Mouse (Mus musculus) left cerebral cortex, postnatal 10 days (tissue): ENCODE results near the gene Stat5b. TPM values are rescaled to one million over a fixed set of nuclear protein-coding genes. Genes with fewer than 3 reads are reported as not detected.
"Not testable (repeated sequence)": the region's sequence is repeated elsewhere in the genome, so short reads cannot be mapped to it uniquely, and the experiment has no call there.

Experiments
- DNase-seq, 2 experiments: peaks; one replicate each; pipeline ENCODE4 v3.0.0; 2021 to 2022; ENCODE audit warnings: low spot score in 2 of 2, mixed read lengths in 1 of 2; ENCODE audit errors: extremely low spot score in 1 of 2
- intact Hi-C: fragments of 180-260 bp; cut with DNase I; formaldehyde crosslinking; loops from one replicate; pipeline ENCODE4 v1.15.1; 2025
- total RNA-seq, 2 experiments: library from RNA; stranded (reverse); gene quantifications; 2 replicates each; pipeline ENCODE4 v1.2.3; 2021

Stat5b gene
- total RNA-seq, 2 experiments from 2014 or later, result 12.4 to 13.4 TPM

DNA sequence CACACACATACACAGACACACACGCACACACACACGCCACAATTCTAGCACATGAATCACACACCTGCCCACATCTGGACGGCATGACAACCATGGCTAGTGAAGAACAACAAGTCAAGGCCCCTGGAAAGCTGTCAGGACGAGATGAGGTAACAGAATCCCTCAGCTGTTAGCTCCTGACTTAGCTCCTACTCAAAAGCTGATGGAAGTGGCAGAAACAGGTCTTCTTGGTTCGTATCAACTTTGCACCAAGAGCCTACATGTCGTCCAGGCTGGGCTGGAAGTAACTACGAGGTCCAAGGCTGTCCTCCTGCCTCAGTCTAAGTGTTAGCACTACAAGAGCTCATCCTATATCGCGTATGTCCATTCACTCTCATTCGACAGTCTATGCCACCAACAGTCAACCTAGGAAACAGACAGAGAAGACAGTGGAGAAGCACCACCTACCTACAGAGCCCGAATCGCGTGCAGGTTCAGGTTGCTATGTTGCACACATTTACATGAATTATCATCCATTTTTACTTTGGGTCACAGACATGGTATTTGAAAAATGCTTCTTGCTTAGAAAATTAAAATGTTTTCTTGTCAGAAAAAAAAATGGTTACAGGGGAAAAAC, 28.8 kb downstream of the Stat5b start:
- DNase-seq, result no peak
- intact Hi-C loops, result no loop called here

DNA sequence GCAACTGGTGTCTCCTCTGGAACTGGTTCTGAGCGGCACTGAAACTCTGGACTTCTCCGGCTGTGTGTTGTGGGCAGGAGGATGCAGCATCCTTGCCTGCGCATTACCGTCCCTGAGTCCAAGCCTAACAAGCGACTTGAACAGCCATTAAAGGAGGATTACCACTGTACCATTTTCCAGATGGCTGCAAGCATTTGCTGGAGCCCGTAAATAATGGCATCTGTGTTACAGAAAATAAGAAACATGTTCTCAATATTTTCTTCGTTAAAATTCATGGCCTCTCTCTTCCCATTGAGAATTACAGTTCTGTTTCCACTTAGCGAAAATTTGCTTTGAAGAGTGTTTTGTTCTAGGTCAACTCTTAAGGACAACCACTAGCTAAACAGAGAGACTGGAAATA, 30.5 kb downstream of the Stat5b start:
- intact Hi-C loops, result no loop called here
- DNase-seq, result no peak

DNA sequence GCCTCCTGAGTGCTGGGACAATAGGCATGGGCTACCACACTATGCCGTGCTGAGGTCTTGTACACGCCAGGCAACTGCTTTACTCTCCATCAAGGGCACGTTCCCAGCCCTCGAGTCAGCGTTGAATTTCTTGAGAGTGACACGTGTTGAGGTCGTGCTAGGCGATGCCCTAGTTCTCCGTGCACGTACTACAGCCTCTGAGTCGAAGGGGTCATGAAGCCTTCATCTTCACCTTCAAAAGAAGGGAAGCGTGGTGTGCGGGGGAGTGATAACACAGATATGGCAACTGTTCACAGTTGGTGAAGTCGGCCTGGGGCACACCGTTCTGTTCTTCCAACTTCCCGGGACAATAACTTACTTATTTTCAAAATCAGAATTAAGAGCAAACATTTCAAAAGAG, 30.9 kb downstream of the Stat5b start:
- intact Hi-C loops, result no loop called here
- DNase-seq, result no peak

DNA sequence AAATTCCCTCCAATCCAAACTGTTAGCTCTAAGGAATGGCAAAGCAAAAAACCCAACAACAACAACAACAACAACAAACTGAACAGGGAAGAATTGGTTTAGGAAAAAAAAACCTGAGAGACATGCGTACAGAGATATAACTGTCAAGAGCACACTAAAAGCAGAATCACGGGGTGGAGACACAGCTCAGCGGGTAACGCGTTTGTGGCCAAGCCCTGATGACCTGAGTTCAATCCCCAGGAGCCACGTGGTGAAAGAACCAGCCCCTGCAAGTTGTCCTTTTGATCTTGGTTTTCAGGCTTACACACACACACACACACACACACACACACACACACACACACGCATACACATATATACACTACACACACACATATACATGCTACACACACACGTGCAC, 31.5 kb downstream of the Stat5b start:
- DNase-seq, result no peak
- intact Hi-C loops, result no loop called here

DNA sequence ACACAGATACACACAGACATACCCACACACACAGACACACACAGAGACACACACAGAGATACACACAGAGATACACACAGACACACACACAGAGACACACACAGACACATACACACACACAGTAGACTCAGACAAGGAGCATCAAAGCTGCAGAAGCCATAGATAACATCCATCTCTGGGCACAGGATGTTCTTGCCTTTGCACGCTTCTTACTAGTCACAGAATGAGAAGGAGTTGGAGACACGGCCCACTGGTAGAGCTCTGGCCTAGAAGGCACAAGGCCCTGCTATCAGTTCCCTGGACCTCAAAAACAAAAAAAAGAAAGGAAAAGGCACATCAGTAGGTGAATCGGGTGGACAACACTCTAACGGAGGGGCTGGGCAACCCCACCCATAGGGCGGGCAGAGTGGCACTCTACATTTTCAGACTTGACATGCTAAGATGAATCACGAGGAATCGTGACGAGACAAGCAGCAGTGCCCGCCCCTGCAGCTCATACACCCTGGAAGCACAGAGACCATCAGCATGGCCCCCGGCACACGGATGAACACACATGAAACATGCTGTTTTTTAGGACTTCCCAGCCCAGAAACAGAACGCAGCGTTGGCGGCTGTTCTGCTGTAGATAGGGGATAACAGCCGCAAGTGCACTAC, 32.0 kb downstream of the Stat5b start:
- DNase-seq, result no peak
- intact Hi-C loops, result no loop called here

DNA sequence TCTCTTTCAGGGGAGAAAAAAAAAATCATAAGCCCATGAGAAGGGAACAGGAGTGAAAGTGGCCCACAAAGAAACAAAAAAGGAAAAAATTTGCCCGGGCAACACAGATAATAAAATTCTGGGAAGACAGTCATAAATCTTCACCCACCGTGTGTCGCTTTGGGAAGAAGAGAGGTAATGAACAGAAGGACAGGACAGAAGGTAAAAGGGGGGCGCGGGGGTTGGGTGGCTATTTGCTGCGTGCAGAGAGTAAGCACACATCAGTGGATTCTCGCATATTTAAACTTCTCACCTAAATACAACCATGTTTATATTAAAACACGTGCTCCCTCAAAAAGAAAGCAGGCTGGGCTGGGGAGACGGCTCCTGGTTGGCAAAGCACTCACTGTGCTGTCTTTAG, 33.2 kb downstream of the Stat5b start:
- no peak for DNase-seq
- intact Hi-C loops, result no loop called here

DNA sequence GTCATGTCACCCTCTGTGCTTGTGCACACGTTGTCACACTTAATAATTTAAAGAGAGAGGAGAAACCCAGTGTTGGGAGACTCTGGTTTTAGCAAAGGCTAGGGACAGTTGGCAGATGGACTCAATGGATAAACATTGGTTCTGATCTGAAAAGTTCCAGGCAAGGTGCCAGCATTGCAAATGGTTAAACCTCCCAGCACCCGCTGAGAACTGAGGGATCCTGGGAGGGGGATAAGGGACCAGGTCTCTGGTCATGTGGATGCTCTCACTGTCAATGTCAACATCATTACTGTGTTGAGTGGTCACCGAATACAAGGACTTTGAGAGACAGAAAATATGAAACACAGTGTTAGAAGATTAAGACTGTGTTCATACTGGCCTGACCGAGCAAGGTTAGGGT, 33.7 kb downstream of the Stat5b start:
- DNase-seq, result no peak
- intact Hi-C loops, result no loop called here

DNA sequence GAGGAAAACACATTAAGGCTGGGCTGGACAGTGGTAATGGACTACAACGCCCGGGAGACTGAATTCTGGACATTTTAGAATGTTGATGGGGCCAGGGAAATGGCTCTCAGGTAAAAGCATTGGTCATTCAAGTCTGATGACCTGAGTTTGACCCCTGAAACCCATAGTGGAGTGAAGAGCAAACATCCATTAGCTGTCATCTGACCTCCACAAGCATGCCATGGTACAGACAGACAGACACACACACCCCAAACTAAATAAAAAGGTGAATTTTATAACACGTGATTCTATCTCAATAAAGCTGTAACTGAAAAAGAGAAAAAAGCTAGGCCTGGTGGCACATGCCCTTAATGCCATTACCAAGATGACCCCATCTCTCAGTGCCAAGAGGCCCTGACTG, 34.2 kb downstream of the Stat5b start:
- intact Hi-C loops, result no loop called here
- DNase-seq, result no peak

DNA sequence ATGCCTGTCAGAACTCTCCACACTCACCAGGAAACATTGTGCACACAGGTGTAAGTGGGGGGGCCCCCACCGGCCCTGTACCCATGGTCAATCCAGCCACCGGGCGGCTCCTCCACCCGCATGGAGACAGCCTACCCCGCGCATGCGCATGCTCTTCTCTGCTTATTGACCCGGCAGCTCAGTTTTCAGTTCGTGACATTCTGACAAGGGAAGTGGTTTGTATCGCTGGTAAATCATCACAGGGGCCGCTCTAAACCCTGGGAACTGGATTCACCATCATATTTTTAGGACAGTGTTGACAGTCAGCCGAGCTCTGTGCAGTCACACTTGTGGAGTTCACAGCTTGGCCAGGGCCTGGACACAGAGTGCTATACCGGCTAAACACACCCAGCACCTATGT, 36.0 kb downstream of the Stat5b start:
- DNase-seq, result peak in 1 of 2 experiments; percentile 56
- intact Hi-C loops, result no loop called here

DNA sequence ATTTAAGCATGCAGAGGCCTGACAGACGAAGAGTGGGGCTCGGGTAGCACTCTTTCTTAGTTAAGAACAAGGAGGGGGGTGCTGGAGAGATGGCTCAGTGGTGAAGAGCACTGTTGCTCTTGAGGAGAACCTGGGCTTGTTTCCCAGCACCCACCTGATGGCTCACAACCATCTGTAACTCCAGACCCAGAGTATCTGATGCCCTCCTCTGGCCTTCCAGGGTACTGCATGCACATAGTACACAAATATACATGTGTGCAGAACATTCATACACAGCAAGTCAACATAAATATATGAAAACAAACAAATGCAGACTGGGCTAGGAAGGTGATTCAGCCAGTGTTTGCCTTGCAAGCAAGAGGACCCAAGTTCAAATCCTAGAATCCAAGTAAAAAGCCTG, 39.4 kb downstream of the Stat5b start:
- no peak for DNase-seq
- intact Hi-C loops, result no loop called here

DNA sequence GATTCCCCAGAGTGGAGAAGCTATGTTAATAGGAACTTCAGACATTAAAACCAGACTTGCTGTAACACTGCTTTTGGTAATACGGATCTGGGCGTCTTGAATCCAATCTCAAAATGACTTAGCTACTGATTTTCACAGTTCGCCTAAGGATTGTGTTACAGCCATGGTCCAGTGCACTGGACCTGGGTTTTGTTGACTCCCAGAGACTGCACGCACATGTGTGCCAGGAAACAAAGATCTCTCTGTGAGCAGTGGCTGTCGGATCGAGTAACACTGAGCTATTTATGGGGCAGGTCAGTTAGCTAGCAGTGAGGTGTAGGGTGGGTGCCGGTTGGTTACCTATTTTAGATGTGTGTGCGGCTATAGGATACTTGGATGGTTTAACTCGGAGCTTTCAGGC, 40.0 kb downstream of the Stat5b start:
- intact Hi-C loops, result no loop called here
- no peak for DNase-seq

DNA sequence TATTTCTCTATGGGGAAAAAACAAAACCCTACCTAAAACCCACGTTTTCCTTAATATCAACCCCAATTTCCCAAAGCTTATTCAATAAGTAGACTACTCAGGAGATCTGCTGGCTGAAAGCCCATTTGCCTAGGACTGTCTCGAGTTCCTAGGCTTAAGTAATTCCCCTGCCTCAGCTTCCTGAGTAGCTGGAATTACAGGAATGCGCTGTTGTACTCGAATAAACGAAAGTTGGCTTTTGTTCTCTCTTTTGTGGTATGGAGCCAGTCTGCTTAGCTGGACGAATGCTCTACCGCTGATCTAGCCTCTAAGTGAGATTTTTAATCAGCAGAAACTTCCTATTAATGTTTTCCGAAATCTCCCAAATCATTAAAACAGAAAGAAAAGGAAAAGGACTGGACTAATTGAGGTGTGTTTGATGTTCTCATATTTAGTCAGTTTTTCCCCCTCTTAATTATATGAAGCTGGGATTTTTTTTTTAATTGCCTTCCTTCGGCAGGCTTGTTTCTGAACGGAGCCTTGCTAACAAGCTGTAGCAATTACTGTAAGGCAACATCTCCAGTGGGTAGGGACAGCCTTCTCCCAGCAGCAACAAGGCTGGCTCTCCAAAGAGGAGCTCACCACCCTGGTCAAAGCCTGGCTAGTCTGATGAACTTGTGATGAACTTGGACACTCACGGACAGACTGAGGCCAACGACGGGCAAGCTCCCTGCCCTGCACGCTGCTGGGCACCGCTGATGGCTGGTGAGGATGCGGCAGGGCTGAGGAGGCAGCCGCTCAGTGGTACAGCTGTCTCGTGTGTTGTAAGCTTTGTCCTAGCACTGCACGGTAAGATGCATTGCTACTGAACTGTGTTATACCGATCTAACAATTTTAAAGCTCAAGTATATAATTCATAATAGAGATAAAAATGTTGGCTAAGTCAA, 43.9 kb downstream of the Stat5b start:
- no peak for DNase-seq
- intact Hi-C loops, result no loop called here

DNA sequence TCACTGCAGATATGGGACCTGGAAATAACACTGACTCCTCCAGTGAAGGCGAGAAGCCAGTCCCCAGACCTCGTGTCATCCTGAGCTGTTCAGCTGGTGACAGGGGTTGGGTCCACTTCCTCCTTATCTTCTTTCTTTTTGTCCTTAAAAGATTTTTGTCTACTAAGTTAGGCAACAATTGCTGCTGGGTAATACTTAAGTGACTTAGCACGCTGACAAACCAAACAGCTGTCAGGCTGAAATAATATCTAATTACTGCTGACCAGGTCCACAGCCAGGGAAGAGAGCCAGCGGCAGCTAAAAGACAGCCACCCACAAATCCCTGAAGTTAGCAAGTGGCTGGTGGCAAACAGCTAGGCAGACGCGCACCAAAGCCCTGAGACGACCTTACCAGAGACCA, 45.0 kb downstream of the Stat5b start:
- DNase-seq, result no peak

DNA sequence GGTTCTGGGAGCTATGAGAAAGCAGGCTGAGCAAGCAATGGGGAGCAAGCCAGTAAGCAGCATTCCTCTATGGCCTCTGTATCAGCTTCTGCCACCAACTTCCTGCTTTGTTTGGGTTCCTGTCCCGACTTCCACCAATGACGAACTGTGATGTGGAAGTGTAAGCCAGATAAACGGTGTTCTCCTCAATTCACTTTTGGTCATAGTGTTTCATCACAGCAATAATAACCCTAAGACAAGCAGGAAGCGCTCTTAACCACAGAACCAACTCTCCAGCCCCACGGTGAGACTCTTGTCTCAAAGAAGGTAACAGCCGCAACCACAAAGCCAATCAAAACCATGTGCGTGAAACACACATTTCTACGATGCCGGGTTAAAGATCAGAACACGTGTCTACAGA, 46.1 kb downstream of the Stat5b start:
- intact Hi-C loops, result no loop called here
- DNase-seq, result no peak

More for the DNA sequence above, 45.0 kb downstream of the Stat5b start:
- intact Hi-C loops, result no loop called here

DNA sequence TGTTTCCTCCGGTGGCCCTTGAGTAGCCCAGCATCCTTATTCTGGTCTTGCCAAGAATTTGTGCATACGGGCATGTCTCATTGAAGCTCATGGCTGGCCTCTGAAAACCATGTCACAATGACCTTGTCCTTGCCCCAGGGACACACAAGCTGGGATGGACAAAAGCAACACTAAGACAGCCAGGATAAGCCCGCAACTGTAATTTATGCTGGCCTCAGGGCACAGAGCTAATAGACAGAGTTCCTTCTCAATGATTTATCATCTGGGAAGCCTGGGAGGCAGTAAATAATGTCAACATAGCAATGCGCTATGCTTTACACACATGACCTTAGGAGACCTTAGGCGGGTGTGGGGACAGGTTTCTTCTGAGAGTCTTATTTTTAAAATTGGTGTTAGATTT, 51.1 kb downstream of the Stat5b start:
- intact Hi-C loops, result no loop called here
- DNase-seq, result no peak

DNA sequence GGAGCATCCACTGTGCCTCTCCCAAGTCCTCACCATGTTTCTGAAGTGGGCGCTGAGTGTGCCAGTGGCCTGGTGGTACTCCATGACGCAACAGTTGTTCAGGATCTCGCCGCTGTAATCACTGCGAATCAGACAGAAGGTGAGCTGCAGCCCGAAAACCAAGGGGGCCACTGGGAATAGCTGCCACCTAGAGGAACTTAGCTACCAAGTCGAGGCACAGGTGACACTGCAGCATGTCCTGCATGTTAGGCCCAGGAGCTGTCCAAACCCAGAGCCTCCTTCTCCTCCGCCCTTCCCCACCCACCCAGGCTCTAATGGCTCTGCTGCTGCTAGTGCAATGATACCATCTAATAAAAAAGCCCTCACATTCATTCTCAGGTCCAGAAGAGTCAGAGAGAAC, 53.9 kb downstream of the Stat5b start:
- intact Hi-C loops, result no loop called here
- DNase-seq, result no peak

DNA sequence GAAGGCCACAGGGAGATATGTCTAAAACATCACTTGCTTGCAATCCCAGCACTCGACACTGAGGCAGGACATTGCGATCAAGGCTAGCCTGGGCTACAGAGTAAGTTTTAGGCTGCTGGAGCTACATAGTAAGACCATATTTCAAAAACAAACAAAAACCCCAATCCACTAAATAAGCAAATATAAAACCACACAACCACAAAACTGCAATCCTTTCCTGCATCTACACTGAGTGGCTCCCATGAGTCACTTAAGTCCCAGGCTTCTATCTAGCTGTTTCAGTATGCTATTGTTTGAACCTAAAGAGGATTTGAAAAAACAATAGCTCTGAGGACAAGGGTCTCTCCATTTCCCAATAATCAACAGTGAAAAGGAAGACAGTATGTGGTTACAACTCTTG, 55.1 kb downstream of the Stat5b start:
- intact Hi-C loops, result no loop called here

DNA sequence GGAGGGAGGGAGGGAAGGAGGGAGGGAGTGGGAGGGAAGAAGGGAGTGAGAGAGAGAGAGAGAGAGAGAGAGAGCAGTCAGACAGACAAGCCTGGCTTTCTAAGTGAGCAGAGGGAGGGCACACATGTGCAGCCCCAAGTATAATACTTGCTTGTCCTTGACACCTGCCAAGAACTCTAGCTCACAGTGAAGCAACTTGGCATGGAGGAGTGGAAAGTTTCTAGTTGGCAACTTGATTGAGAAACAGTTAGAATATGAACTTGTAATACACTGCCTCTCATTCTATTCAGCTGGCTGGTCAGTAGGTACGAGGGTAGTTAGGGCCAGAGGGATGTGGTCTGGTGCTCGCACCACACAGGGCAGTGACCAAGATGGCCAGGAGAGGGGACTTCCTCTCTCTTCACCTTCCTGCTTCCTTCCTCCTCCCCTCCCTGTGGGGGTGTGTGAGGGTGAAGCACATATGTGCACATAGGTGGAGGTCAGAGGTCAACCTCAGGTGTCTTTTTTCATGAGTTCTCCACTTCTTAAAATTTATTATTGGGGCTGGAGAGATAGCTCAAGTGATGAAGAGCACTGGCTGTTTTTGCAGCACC, 59.0 kb downstream of the Stat5b start:
- no peak for DNase-seq
- intact Hi-C loops, result no loop called here

More for the DNA sequence above, 55.1 kb downstream of the Stat5b start:
- no peak for DNase-seq

DNA sequence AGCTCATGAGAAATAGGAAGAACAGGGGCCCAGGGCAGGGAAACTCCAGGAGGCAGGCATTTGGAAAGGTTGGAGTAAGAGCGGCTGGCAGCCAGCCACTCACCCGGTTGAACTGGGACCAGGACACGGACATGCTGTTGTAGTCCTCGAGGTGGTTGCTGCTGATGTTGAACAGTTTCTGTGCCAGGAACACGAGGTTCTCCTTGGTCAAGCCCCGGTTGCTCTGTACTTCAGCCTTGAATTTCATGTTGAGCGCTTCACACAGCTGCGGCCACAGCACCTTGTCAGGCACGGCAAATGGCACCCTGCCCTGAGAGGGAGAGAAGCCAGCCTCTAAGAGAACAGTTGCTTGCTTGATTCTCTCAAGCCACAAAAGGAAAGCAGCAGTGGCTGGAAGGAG, 59.9 kb downstream of the Stat5b start:
- DNase-seq, result peak; percentile 48 to 67
- intact Hi-C loops, result not testable (repeated sequence)

DNA sequence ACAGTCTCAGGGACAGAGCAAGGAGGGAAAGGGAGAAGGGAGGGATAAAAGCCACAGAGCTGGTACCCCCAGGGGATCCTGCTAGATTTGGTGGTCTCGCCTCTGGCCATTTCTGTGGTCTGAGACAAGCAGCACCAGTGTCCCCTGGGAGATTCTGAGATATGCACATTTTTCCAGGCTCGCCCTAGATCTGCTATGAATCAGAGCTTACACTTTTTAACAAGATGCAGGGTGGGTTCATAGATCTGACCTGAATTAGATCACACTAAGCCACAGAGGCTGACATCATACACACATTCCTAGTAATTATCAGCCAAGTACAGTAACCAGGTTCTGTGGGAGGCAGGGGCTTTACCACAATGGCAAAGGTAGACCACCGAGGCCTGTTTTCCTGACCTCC, 60.8 kb downstream of the Stat5b start:
- intact Hi-C loops, result no loop called here
- no peak for DNase-seq
